Comparison of ENCODE assay signal across 20 mouse cellular contexts in genomic region chr9:96238286-96238685, GRCm38 (mm10). TPM values are rescaled to one million over a fixed set of nuclear protein-coding genes. Genes with fewer than 3 reads are reported as not detected.
DNase-seq lines count a peak whose midpoint lies in the region; ATAC-seq lines count a peak whose summit lies in the region.
"Had no signal": no experiment of that assay in that cellular context is flagged by ENCODE, and none has a peak within 500 bp of the region (broad histone marks: within the 10 kb centered on the region; RNA-seq: fewer than 3 reads in every experiment).

No protein-coding gene starts in this region.

- no peaks in the 10 kb centered on the region for H3K36me3 ChIP-seq in liver, embryonic 13.5 days
- H3K36me3 ChIP-seq: embryonic facial prominence, embryonic 13.5 days; forebrain, embryonic 12.5 days; hindbrain, embryonic 15.5 days had no signal

- no peak overlapping the region for H3K4me2 ChIP-seq in liver, embryonic 13.5 days
- H3K4me2 ChIP-seq: embryonic facial prominence, embryonic 13.5 days; forebrain, embryonic 12.5 days; heart, embryonic 12.5 days; hindbrain, embryonic 15.5 days had no signal

- no peak overlapping the region for H3K9ac ChIP-seq in liver, embryonic 13.5 days
- H3K9ac ChIP-seq: embryonic facial prominence, embryonic 13.5 days; forebrain, embryonic 12.5 days; heart, embryonic 12.5 days; hindbrain, embryonic 15.5 days had no signal

- no peak for ATAC-seq in liver, embryonic 13.5 days (ENCODE audit: low read depth)
- ATAC-seq: CD4-positive, CD25-positive, alpha-beta regulatory T cell, adult 4 months; forebrain, embryonic 16.5 days had no signal

- 86% methylated on average over 1 of the region's 1 CpGs for WGBS in liver, embryonic 13.5 days (ENCODE audit: insufficient replicate concordance)

- H3K4me3 ChIP-seq in liver, embryonic 13.5 days (replicated peaks): no peak overlapping the region
- H3K4me3 ChIP-seq: embryonic facial prominence, embryonic 13.5 days; forebrain, embryonic 12.5 days; heart, embryonic 12.5 days; hindbrain, embryonic 10.5 days; hindbrain, embryonic 15.5 days had no signal

- no peak for DNase-seq in liver, embryonic 13.5 days
- DNase-seq in liver: no peak
- peak; percentile 78 for DNase-seq in embryo, embryonic 10 days (ENCODE audit: low spot score)
- peak; percentile 48 for DNase-seq in embryo, embryonic 9.5 days (ENCODE audit: extremely low spot score)
- no peak for DNase-seq in kidney, postnatal 14 days
- DNase-seq in ovary, postnatal 14 days (ENCODE audit: low spot score): no peak
- DNase-seq: adrenal gland, postnatal 10 days; B cell, adult 2 months; cerebellum, adult 11-12 months; cerebellum, adult 9-10 months; cerebellum, postnatal 36 days; gastrocnemius, postnatal 10 days had no signal

- no peaks in the 10 kb centered on the region for H3K9me3 ChIP-seq in liver, embryonic 13.5 days (replicated peaks)
- H3K9me3 ChIP-seq: embryonic facial prominence, embryonic 13.5 days; forebrain, embryonic 12.5 days; G1E; heart, embryonic 12.5 days; hindbrain, embryonic 10.5 days; hindbrain, embryonic 15.5 days had no signal

- H3K27me3 ChIP-seq in liver, embryonic 13.5 days: no peaks in the 10 kb centered on the region
- H3K27me3 ChIP-seq: embryonic facial prominence, embryonic 13.5 days; forebrain, embryonic 12.5 days; heart, embryonic 12.5 days; hindbrain, embryonic 15.5 days had no signal

- H3K4me1 ChIP-seq in liver, embryonic 13.5 days (replicated peaks): peaks cover 49% of the 10 kb centered on the region
- H3K4me1 ChIP-seq: embryonic facial prominence, embryonic 13.5 days; forebrain, embryonic 12.5 days; hindbrain, embryonic 15.5 days had no signal

- peak overlapping the region; percentile 59 for H3K27ac ChIP-seq in liver, embryonic 13.5 days
- H3K27ac ChIP-seq: embryonic facial prominence, embryonic 13.5 days; forebrain, embryonic 12.5 days; hindbrain, embryonic 10.5 days; hindbrain, embryonic 15.5 days had no signal

RNA-seq across cellular contexts. Expression of gene Tfdp2, which starts 42.2 kb away (rescaled TPM):
- polyA plus RNA-seq in liver, embryonic 13.5 days (2015; fragmentation: Nextera tagmentation; extraction: Ambion mirVana): 86.0 and 110 TPM in 2 replicates

Comparison
In these comparisons a context has a peak if more than half of its experiments do, and no peak if none do; other contexts are left out.
1. DNase-seq: peak in embryo, embryonic 10 days (single experiment) and embryo, embryonic 9.5 days (single experiment); none in liver, embryonic 13.5 days (single experiment), liver (single experiment), kidney, postnatal 14 days (single experiment) and ovary, postnatal 14 days (single experiment).